Mouse (Mus musculus): Measurements from ENCODE around the gene N4bp2l1.

N4bp2l1 gene

DNA sequence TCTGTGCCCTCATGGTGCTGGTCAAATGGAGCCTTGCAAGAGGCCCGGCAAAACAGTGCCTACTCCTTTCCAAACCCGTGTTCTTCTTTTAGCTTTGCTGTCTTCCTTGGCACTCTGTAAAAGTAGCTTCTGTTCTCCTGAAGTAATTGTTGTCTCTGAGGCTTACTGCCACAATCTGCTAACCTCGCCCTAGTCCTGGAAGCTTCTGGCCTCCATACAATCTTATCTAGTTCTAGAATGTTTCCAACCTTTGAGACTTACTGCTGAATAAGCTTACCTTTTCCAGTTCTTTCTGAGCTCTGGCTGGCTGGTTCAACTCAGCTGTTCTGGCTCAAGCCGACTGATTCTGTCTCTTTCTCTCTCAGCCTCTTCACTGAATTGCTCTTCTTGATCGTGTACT is 35.2 kb downstream of the N4bp2l1 start:
- no peak for DNase-seq

DNA sequence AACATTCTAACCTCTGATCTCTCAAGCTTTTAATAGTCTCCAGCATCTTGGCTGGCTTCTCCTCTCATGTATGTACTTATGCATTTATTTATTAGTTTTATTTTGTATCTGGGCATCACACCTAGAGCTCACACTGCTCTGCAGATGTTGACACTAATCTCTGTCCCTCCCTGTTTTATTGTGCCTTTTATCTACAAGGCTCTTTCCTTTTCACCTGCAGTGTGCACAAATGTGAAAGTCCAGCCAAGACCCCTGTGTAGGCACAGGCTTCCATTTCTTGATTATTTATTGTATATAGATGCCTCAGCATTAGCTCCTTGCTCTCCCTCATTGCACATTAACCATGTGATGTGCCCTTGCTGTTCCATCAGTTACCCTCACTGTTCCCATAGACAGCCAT is 35.6 kb downstream of the N4bp2l1 start:
- no peak for DNase-seq

DNA sequence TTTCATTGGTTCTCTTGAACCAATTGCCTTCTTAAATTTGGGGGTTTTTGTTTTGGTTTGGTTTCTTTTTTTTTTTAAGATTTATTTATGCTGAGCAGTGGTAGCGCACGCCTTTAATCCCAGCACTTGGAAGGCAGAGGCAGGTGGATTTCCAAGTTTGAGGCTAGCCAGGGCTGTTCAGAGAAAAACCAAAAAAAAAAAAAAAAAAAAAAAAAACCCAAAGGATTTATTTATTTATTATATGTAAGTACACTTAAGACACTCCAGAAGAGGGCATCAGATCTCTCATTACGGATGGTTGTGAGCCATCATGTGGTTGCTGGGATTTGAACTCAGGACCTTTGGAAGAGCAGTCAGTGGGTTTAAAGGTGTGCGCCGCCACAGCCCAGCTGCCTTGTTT is 36.1 kb downstream of the N4bp2l1 start:
- DNase-seq = no peak

DNA sequence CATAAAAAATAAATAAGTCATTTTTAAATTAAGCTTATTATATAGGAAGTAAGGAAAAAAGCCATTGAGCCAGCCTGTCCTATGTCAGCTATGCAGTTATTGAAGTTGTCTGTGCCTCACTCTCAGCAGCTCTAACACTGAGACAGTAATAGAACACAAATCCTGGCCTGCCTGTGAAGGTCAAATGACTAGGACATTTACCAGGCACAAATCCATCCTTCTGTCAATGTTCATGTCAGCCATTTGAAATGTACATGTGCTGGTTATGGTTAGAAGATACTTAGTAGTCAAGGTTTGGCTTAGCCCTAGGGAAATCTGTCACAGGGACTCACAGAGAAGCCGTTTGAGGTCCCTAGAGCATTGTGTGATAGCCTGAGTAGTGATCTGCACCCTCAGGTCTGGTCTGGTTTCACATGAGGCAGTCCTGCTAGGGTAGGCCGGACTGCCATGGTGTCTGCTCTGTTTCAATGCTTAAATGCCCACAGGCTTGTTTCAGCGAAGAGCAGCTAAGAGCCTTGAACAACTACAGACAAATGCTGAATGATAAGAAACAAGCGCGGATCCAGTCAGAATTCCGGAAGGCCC is 37.4 kb downstream of the N4bp2l1 start:
- DNase-seq = no peak

DNA sequence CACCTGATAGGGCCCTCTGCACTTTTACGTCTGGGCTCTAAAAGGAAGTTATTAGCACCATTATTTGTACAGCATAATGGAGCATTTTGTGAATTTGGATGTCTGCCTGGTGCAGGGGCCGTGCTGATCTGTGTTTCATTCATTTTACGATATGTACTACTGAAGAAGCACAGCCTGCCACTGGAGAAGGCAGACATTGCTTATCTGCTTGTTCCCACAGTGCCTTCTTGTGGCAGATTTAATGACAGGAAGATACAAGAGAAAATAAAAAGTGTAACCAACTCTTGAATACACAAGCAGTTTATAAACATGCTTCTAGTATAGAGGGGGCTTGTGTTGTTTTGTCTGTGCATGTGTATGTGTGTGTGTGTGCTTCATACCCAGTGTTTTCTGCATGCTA is 45.4 kb downstream of the N4bp2l1 start:
- peak; percentile 17 for DNase-seq

DNA sequence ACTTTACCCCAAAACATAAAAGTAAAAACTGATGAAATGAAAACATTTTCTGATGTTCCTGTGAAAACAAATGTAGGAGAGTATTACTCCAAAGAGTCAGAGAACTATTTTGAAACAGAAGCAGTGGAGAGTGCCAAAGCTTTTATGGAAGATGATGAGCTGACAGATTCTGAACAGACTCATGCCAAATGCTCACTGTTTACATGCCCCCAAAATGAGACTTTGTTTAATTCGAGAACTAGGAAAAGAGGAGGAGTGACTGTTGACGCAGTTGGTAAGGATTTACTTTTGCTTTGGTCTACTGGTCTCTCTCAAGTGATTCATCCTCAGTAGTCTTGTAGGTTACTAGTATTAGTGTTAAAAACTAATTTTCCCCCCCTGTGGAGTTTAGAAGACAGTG is 53.8 kb downstream of the N4bp2l1 start:
- no peak for DNase-seq

DNA sequence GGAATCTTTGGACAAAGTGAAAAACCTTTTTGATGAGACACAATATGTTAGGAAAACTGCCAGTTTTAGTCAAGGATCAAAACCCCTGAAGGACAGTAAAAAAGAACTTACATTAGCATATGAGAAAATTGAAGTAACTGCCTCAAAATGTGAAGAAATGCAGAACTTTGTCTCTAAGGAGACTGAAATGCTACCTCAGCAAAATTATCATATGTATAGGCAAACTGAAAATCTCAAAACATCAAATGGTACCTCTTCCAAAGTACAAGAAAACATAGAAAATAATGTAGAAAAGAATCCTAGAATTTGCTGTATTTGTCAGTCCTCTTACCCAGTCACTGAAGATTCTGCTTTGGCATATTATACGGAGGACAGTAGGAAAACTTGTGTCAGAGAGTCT is 55.7 kb downstream of the N4bp2l1 start:
- no peak for DNase-seq

DNA sequence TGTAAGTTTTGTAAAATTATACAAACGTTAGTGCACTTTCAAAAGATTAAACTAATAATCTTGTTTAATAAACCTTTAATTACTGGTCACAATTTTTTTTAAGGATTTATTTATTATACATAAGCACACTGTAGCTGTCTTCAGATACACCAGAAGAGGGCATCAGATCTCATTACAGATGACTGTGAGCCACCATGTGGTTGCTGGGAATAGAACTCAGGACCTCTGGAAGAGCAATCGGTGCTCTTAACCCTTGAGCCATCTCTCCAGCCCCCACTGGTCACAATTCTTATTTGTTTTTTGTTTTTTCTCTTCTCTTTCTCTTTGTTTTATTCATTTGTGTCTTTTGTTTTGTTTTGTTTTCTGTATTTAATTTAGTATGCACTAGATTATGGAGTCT is 71.7 kb downstream of the N4bp2l1 start:
- no peak for DNase-seq

DNA sequence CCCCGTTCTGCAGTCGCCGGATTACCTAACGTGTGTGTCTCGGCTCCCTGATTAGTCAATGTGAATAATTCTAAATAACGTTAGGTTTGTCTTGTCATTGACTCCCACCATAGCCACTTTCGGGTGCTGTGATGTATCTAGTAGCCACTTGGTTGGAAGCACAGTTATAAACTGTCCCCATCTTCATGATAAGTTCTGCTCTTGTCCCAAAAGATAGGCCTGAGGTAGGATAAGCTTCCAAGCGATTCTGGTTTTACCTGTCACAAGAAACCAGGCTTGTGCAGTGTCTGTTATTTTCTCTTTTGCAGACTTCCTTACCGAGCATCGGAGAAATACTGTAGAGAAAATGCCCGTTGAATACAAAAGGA is 74.1 kb downstream of the N4bp2l1 start:
- DNase-seq = no peak

DNA sequence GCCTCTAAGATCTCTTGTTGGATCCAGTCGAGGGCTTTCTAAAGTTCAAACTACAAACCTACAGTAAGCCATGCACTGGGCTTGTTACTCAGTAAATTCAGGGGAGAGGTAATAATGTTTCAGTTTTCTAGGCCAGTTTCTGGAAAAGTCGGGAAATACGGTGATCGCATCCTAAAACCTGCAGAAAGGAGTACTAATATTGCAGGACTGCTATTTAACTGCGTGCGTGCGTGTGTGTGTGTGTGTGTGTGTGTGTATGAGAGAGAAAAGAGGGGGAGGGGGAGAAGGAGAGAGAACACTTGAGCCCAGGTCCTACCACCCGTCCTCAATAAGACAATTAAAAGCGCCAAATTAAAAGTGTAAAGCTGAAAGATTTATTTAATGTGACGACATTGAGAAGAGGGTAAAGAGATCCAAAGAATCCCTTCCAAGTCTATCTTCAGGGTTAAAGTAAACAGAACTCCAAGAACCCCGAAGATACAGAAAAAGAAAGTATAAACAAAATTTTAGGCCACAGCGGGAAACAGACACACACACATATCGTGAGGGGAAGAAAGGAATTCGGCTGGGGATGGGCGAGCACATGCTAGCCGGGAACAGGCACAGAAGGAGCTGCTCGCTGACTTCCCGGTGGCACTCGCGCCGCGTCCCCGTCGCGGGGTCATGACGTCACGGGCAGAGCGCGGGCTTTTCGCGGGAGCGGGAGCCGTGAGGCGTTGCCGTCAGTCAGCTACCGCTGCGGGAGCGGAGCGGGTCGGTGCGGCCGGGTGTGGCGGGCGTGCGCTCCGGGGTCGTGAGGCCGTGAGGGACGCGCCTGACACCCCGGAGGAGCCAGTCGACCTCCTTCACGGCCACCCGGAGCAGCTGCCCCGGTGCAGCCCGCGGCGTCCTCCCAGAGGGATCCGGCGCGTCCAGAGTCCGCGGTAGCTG is 74.8 kb downstream of the N4bp2l1 start, which contains the start of gene Brca2:
Gene Brca2, plus strand, starts transcription at position 694 of the 930 bp plus-strand sequence.
- peak; percentile 95 for DNase-seq
